Mouse (Mus musculus) embryo, embryonic 9.5 days (tissue): ENCODE measurements around the gene Olfr223.
"Not testable (repeated sequence)": the region's sequence is repeated elsewhere in the genome, so short reads cannot be mapped to it uniquely, and the experiment has no call there.

Experiments used
- DNase-seq: peaks from one replicate; pipeline ENCODE4 v3.0.0-alpha.2; 2017; ENCODE audit errors: extremely low spot score

The Olfr223 gene

DNA sequence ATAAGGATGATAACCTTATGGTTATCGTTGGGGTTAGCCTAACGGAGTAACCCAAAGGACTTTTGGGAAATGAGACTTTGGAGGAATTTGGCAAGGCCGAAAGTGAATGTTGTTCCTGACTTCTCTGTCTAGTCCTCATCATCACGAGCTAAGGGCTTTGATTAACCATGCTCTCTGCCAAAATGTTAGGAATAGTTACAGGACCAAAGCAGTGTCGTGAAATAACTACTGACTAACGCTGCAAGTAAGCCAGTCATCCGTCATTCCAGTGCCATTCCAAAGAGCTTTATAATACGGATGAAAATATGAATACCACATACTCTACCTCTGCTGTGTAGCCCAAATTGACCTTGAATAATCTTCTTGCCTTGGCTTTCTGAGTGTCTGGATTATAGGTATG lies 3.9 kb upstream of the Olfr223 start:
- DNase-seq, result no peak

DNA sequence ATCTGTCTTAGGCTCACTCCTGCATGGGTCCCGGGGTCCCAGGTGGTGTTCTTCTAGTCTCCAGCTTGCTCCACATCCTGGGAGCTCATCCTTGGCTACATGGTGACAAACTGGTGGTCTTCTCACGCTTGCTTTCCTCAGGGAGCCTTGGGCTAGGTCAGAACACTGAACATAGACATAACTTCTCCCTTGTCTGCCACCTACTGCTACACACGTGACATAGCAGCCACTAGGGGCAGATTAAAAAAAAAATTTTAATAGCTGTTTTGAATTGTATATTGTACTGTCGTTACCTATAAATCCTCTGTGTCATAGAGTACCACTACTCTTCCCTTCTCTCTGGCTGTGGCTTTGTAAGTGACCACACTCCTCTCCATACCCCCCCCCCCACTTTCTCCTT lies 3.0 kb upstream of the Olfr223 start:
- no peak for DNase-seq

DNA sequence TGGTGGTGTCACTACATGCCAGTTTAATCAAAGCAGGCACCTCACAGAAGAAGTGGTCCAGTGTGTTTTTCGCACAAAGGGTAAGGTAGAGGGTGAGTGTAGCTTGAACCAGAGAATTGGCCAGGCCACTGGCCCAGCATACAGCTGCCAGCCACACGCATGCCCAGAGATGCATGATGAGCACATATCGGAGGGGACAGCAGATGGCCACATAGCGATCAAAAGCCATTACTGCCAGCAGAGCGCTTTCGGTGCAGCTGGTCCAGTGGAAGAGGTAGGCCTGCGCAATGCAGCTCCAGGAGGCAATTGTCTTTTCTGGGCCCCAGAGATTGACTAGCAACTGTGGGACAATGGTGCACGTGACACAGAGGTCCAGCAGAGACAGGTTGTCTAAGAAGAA lies 3.6 kb downstream of the Olfr223 start:
- no peak for DNase-seq

DNA sequence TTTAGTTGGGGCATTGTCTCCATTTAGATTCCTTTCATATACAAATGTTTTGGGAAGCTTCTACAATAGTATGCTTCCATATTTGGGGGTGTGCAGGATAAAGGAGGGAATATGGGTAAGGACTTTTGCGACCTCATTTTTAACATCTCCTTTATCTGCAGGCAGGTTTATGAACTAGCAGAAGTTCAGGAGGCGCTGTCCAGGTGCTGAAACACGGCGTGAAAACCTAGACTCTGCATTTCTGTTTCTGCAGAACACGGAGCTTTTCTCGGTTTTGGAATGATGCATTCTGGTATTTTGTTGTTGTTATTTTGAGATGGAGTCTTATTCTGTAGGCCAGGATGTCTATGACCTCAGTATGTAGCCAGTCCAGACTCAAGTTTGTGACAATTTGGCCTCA lies 8.6 kb downstream of the Olfr223 start:
- peak; percentile 14 for DNase-seq

DNA sequence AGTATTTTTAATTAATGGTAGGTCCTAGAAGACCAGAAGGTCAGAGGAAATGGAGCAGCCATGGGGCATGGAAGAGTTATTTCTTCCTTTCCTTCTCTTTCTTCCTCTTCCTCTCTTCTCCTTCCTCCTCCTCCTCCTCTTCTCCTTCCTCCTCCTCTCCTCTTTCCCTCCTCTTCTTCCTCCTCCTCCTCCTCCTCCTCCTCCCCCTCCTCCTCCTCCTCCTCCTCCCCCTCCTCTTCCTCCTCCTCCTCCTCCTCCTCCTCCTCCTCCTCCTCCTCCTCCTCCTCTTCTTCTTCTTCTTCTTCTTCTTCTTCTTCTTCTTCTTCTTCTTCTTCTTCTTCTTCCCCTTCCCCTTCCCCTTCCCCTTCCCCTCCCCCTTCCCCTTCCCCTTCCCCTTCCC lies 17.0 kb downstream of the Olfr223 start, which contains the start of gene Olfr222:
Gene Olfr222, minus strand, starts transcription at position 101 of the 400 bp plus-strand sequence.
- not testable (repeated sequence) for DNase-seq

DNA sequence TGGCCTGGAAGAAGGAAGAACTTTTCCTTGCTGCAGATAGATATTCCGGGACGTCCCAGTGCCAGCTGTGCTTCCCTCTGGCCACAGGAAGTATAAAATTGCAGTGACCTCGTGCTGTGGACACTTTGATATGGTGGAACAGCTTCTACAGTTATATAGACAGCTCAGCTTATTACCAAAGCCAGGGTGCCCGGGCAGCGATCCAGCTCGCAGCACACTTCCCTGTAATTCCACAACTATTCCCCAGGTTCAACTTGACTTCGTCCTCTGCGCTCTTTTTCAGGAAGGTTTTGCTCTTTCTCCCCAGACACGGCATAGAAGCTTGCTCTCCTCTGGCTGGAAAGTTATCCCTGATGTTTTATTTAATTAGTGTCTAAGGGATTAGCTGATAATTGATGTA lies 17.4 kb downstream of the Olfr223 start:
- no peak for DNase-seq

DNA sequence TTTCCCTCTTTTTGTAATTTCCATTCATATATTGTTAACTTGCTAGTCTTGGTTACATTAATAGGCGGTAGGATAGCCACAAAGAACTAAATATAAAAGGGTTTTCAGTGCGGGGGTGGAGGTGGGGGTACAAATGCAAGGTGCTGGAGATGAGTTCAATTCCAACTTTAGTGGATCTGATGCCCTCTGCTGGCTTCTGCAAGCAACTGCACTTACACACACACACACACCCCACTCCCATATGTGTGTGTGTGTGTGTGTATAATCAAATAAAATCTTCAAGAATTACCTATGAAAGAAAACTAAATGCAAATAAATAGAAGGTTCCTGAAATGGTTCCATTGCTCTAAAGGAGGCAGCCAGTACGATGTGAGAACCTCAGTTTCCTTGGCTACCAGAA lies 23.8 kb downstream of the Olfr223 start:
- DNase-seq, result no peak

DNA sequence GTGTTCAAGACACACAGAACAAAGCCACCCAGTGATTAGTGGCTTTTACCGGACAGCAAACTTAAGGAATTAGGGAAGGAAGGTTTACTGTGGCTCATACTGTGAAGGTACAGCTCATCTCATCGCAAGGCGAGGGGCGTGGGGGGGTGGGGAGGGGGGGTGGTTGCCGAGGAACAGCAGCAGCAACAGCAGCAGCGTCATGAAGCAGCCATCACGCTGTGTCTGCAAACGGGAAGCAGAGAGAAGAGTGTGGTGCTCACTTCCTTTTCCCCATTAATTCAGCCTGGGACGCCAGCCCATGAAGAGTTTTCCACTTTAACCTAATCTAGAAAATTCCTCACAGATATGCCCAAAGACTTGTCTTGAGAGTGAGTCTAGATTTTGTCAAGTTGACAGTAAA lies 30.3 kb downstream of the Olfr223 start:
- no peak for DNase-seq

DNA sequence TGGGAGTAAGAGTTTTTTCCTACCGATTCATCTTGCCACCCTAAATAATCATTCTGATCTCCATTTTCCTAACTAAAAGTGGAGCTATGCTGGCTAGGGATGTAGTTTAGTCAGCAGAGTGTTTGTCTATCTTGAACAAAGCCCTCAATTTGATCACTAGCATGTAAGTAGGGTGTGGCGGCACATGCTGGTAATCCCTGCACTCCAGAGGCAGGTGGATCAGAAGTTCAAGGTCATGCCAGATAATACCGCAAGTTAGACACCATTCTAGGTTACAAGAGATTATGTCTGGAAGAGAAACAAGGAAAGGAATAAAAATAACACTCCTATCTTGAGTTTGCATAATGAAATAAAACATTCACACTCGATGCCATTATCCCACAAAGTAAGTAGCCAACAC lies 30.8 kb downstream of the Olfr223 start:
- DNase-seq, result no peak

DNA sequence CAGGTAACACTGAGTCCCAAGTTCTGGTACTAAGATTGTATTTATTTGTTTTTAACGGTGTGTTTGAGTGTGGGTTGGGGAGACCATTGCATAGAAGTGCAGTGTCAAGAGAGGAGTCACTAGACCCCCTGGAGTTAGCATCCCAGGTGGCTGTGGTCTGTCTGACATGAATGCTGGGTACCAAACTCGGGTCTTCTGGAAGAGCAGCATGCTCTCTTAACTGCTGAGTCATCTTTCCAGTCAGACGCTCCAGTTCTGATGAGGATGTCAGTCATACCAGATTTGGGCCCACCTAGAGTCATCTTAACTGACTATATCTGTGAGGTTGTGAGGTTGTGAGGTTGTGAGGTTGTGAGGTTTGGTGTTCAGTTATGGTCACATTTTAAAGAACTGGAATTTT lies 32.2 kb downstream of the Olfr223 start:
- DNase-seq, result no peak

DNA sequence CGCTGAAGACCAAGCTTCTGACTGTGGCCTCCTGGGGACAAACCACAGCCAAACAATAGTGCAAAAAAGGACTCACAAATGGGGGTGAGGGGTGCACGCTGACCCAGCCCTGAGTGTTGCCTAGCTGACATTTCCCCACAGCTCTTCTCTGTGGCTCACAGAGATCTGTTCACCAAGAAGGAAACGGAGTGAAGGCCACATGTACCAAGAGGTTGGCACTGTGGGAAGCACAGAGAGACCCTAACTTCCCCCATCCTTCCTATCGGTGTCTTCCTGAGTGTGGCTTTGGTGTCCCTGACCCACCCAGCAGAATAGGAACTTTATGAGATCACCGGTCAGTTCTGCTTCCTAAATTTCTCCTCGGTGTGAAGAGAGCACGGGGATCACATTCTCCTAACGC lies 38.6 kb downstream of the Olfr223 start:
- no peak for DNase-seq

DNA sequence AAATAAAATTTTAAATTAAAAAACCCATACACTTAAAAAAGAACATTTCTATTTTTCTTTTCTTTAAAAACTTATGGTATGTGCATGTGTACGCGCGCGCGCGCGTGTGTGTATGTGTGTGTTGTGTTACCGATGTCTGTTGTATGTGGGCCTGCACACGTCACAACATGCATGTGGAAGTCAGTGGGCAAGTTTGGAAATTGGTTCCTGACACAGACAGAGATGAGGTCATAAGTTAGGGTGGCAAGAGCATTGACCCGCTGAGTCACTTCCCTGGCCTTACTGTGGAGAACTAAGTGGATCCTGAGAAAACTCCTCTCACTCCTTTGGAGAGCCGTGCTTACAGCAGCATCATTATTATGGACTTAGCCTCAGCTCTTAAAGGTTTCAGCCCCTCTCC lies 39.0 kb downstream of the Olfr223 start:
- DNase-seq, result no peak

DNA sequence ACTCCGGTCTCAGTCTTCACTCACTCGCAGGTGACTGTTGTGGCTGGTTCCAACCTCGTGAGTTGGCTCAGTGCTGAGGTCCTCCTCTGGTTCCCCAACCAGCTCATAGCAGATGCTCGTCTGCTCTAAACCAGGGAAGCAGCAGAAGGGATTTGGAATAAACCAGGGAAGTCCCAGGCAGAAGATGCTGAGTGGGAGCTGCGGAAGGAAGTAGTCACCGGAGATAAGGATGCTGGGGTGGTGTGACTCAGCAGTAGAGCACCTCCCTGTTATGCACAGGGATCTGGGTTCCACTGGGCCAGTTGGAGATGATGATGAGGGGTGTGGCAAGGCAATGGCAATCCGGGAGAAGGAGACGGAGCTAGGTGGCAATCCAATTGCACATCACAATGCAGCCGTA lies 49.1 kb downstream of the Olfr223 start:
- DNase-seq, result no peak

DNA sequence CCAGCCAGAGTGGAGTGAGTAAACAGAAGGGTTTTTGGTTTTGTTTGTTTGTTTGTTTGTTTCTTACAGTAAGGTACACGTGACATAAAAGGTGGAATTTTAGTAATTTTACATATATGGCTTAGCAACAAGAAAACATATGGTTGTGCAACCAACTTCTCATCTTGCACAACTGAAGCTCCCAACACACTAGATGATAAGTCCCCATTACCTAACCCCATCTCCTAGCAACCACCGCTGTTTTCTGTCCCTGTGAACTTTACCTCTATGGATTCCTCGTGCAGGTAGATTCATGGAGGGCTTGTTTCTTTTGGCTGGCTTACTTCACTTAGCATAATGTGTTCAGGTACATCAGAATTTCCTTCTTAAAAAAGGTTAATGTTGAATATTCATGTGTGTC lies 49.7 kb downstream of the Olfr223 start:
- no peak for DNase-seq

DNA sequence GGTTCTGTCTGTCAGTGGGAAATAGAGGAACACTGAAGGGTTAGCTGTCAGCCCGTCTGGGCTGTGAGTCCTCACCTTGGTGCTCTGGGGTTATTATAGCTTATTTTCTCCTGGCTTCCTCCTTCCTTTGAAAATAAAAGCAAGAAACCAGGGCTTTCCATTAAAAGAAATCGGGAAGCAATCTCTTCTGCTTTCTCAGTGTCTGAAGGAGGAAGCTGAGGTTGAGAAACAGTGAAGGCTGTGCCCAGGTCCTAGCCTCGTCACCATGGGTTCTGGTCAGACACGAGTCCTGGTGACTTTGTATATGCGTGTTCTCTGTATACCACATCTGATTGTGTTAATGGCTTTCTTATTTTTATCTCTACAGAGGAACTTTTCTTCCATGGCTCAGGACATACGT lies 50.6 kb downstream of the Olfr223 start:
- no peak for DNase-seq

DNA sequence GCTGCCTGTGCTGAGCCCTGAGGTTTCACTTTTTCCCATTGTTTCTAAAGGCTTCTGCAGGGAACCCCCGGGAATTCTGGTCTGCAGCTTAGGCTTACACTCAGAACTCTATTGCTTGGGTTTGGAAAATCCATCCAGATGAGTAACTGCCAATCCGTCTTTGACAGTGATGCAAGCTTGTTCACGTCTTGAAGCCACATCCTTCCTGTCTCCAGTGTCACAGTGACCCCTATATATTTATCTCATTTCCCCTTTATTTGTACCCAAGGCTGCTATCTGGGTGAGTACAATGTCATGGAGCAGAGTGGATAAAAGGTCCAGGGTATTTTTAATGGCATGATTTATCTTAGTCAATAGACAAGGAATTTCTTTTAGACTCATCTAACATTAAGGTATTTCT lies 51.8 kb downstream of the Olfr223 start, which contains the start of gene Nlrp3:
Gene Nlrp3, plus strand, starts transcription at position 245 of the 400 bp plus-strand sequence.
- no peak for DNase-seq

DNA sequence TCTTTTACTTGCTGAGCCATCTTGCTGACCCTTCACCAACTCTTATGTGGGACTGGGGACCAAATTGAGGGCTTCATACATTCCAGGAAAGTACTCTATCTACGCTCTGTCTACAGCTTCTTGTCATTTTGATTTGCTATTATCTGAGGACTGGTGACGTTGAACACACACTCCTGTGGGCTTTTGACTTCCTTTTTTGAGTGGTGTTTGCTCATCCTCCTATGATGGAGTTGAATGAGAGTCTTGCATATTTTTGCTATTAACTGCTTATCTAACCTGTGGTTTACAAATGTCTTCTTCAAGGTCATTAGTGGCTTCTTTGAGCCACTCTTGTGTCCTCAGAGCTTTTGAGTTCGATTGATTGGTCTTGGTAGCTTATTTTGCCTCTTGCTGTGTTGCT lies 53.0 kb downstream of the Olfr223 start:
- no peak for DNase-seq
